Mouse (Mus musculus): ENCODE measurements around the gene Dis3l2.
A peak's percentile ranks its signal among the peaks of the same experiment; 100 is the strongest.

The Dis3l2 gene

GRCm38 (mm10) chr1:87070720-87071119, 367.1 kb downstream of the Dis3l2 start:
- DNase-seq (ENCODE audit: low read depth, low spot score) = no peak

DNA sequence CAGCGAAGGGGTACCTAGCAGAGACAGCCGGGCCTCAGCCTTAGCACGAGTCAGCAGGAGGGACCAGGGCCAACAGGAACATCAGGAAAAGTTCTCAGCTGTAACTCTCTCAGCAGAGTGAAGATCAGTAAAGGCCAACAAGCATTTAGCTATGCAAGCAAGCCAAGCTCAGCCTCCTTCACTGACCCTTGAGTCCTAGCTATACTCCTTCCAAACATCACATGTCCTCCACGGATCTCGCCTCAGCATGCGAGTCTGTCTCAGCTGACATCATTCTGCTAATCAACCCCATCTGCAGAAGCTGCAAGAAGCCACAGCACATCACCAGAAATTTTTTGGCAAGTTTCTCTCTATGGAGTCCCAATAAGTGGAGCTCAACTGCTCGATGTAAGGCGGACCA, 370.2 kb downstream of the Dis3l2 start:
- DNase-seq (ENCODE audit: low read depth, low spot score) = peak; percentile 17

- DNase-seq (ENCODE audit: low read depth, low spot score) = peak; percentile 25
Observed at GRCm38 (mm10) chr1:87086196-87086595, 382.6 kb downstream of the Dis3l2 start.

GRCm38 (mm10) chr1:87086964-87087363, 383.4 kb downstream of the Dis3l2 start:
- DNase-seq (ENCODE audit: low read depth, low spot score) = no peak

- no peak for DNase-seq (ENCODE audit: low read depth, low spot score)
Observed at GRCm38 (mm10) chr1:87089251-87089650, 385.6 kb downstream of the Dis3l2 start.

GRCm38 (mm10) chr1:87089828-87090227, 386.2 kb downstream of the Dis3l2 start, which contains the start of gene Alppl2:
TSS of gene Alppl2 (minus strand) at chr1:87089928.
- DNase-seq (ENCODE audit: low read depth, low spot score) = no peak

- DNase-seq (ENCODE audit: low read depth, low spot score) = no peak
Observed at GRCm38 (mm10) chr1:87095642-87096041, 392.0 kb downstream of the Dis3l2 start.

DNA sequence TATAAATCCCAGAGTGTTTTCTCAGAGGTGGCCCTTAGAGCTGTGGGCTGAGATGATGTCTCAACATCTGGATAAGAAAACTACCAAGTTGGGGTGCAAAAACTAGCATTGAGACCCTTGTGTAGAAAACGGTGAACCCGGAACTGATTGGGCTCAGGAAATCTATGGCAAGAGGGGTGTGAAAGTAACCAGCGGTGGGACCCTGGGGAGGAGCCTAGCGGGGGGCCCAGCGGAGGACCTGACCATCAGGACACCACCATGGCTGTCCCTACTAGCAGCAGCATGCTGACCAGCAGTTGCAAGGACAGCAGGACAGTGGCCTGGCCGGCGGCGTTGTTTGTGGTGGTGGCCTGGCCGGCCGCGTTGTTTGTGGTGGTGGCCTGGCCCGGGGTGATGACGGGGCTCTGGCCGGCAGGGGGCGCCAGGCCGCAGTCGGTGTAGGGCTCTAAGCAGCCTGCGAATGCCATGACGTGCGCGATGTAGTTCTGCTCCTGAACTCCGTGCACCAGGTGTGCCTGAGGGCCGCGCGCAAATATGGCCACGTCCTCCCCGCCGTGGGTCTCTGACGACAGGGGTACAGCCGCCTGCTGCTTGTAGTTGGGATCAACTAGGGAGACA, 394.9 kb downstream of the Dis3l2 start:
- peak; percentile 18 for DNase-seq (ENCODE audit: low read depth, low spot score)
